Mouse (Mus musculus): ENCODE results near the gene Wdr27. TPM values are rescaled to one million over a fixed set of nuclear protein-coding genes. Genes with fewer than 3 reads are reported as not detected.

Wdr27 gene
- polyA plus RNA-seq, 1 experiment from 2014 or later, result 11.7 TPM

GRCm38 (mm10) chr17:14812033-14812432 is 130.9 kb downstream of the Wdr27 start:
- Histone ChIP-seq H3K27ac (ENCODE audit: low read depth, low read length) (no peak overlapping the region), H3K9me3 (ENCODE audit: control insufficient read depth, low read length) (no peaks in the 10 kb centered on the region), H3K9ac (ENCODE audit: low read depth, low read length) (no peak overlapping the region), H3K4me1 (ENCODE audit: control insufficient read depth, insufficient read depth, low read depth, low read length) (no peaks in the 10 kb centered on the region), H3K4me3 (ENCODE audit: low read length) (no peak overlapping the region), H3K36me3 (ENCODE audit: control insufficient read depth, insufficient read depth, low read length) (no peaks in the 10 kb centered on the region), H3K4me2 (ENCODE audit: low read length) (no peak overlapping the region), H3K27me3 (replicated peaks; ENCODE audit: control insufficient read depth, insufficient read depth, low read length) (no peaks in the 10 kb centered on the region)
- 81% methylated on average over 8 of the region's 8 CpGs for WGBS
- no peak for ATAC-seq

GRCm38 (mm10) chr17:14806808-14807207 is 136.2 kb downstream of the Wdr27 start:
- no peaks in the 10 kb centered on the region for H3K27me3 ChIP-seq (replicated peaks; ENCODE audit: control insufficient read depth, insufficient read depth, low read length)
- H3K9ac ChIP-seq (ENCODE audit: low read depth, low read length), result no peak overlapping the region
- no peaks in the 10 kb centered on the region for H3K36me3 ChIP-seq (ENCODE audit: control insufficient read depth, insufficient read depth, low read length)
- H3K27ac ChIP-seq (ENCODE audit: low read depth, low read length), result no peak overlapping the region
- 92% methylated on average over 7 of the region's 7 CpGs for WGBS
- H3K9me3 ChIP-seq (ENCODE audit: control insufficient read depth, low read length), result no peaks in the 10 kb centered on the region
- no peak for ATAC-seq
- no peaks in the 10 kb centered on the region for H3K4me1 ChIP-seq (ENCODE audit: control insufficient read depth, insufficient read depth, low read depth, low read length)
- no peak overlapping the region for H3K4me2 ChIP-seq (ENCODE audit: low read length)
- H3K4me3 ChIP-seq (ENCODE audit: low read length), result no peak overlapping the region

GRCm38 (mm10) chr17:14799243-14799642 is 143.7 kb downstream of the Wdr27 start:
- no peaks in the 10 kb centered on the region for H3K4me1 ChIP-seq (ENCODE audit: control insufficient read depth, insufficient read depth, low read depth, low read length)
- no peak overlapping the region for H3K27ac ChIP-seq (ENCODE audit: low read depth, low read length)
- H3K4me3 ChIP-seq (ENCODE audit: low read length), result no peak overlapping the region
- no peak overlapping the region for H3K9ac ChIP-seq (ENCODE audit: low read depth, low read length)
- H3K36me3 ChIP-seq (ENCODE audit: control insufficient read depth, insufficient read depth, low read length), result no peaks in the 10 kb centered on the region
- 86% methylated on average over 4 of the region's 4 CpGs for WGBS
- ATAC-seq, result no peak
- H3K9me3 ChIP-seq (ENCODE audit: control insufficient read depth, low read length), result peaks cover 2% of the 10 kb centered on the region; the same call in 1 of the 2 replicates
- no peak overlapping the region for H3K4me2 ChIP-seq (ENCODE audit: low read length)
- H3K27me3 ChIP-seq (replicated peaks; ENCODE audit: control insufficient read depth, insufficient read depth, low read length), result no peaks in the 10 kb centered on the region

GRCm38 (mm10) chr17:14795074-14795473 is 147.9 kb downstream of the Wdr27 start:
- Histone ChIP-seq H3K4me1 (ENCODE audit: control insufficient read depth, insufficient read depth, low read depth, low read length) (no peaks in the 10 kb centered on the region), H3K9ac (ENCODE audit: low read depth, low read length) (no peak overlapping the region), H3K36me3 (ENCODE audit: control insufficient read depth, insufficient read depth, low read length) (no peaks in the 10 kb centered on the region), H3K9me3 (ENCODE audit: control insufficient read depth, low read length) (peaks cover 2% of the 10 kb centered on the region; the same call in 1 of the 2 replicates), H3K4me2 (ENCODE audit: low read length) (no peak overlapping the region), H3K27me3 (replicated peaks; ENCODE audit: control insufficient read depth, insufficient read depth, low read length) (no peaks in the 10 kb centered on the region), H3K4me3 (ENCODE audit: low read length) (no peak overlapping the region), H3K27ac (ENCODE audit: low read depth, low read length) (no peak overlapping the region)
- 94% methylated on average over 4 of the region's 4 CpGs for WGBS
- no peak for ATAC-seq

GRCm38 (mm10) chr17:14779356-14779755 is 163.6 kb downstream of the Wdr27 start:
- WGBS, result 92% methylated on average over 5 of the region's 5 CpGs
- Histone ChIP-seq H3K36me3 (ENCODE audit: control insufficient read depth, insufficient read depth, low read length) (no peaks in the 10 kb centered on the region), H3K9ac (ENCODE audit: low read depth, low read length) (no peak overlapping the region), H3K27ac (ENCODE audit: low read depth, low read length) (no peak overlapping the region), H3K9me3 (ENCODE audit: control insufficient read depth, low read length) (no peaks in the 10 kb centered on the region), H3K4me3 (ENCODE audit: low read length) (no peak overlapping the region), H3K4me1 (ENCODE audit: control insufficient read depth, insufficient read depth, low read depth, low read length) (no peaks in the 10 kb centered on the region), H3K27me3 (replicated peaks; ENCODE audit: control insufficient read depth, insufficient read depth, low read length) (no peaks in the 10 kb centered on the region), H3K4me2 (ENCODE audit: low read length) (no peak overlapping the region)
- no peak for ATAC-seq

- no peaks in the 10 kb centered on the region for H3K36me3 ChIP-seq (ENCODE audit: control insufficient read depth, insufficient read depth, low read length)
- no peaks in the 10 kb centered on the region for H3K9me3 ChIP-seq (ENCODE audit: control insufficient read depth, low read length)
- H3K9ac ChIP-seq (ENCODE audit: low read depth, low read length), result no peak overlapping the region
- H3K27ac ChIP-seq (ENCODE audit: low read depth, low read length), result no peak overlapping the region
- no peak for ATAC-seq
- H3K4me1 ChIP-seq (ENCODE audit: control insufficient read depth, insufficient read depth, low read depth, low read length), result no peaks in the 10 kb centered on the region
- 76% methylated on average over 4 of the region's 4 CpGs for WGBS
- H3K4me3 ChIP-seq (ENCODE audit: low read length), result no peak overlapping the region
- H3K27me3 ChIP-seq (replicated peaks; ENCODE audit: control insufficient read depth, insufficient read depth, low read length), result no peaks in the 10 kb centered on the region
- no peak overlapping the region for H3K4me2 ChIP-seq (ENCODE audit: low read length)
Observed at GRCm38 (mm10) chr17:14771339-14771738, 171.6 kb downstream of the Wdr27 start.

GRCm38 (mm10) chr17:14770377-14770776 is 172.6 kb downstream of the Wdr27 start:
- no peaks in the 10 kb centered on the region for H3K4me1 ChIP-seq (ENCODE audit: control insufficient read depth, insufficient read depth, low read depth, low read length)
- no peak overlapping the region for H3K9ac ChIP-seq (ENCODE audit: low read depth, low read length)
- 76% methylated on average over 5 of the region's 5 CpGs for WGBS
- no peaks in the 10 kb centered on the region for H3K36me3 ChIP-seq (ENCODE audit: control insufficient read depth, insufficient read depth, low read length)
- H3K4me2 ChIP-seq (ENCODE audit: low read length), result no peak overlapping the region
- no peak overlapping the region for H3K27ac ChIP-seq (ENCODE audit: low read depth, low read length)
- ATAC-seq, result no peak
- H3K4me3 ChIP-seq (ENCODE audit: low read length), result no peak overlapping the region
- no peaks in the 10 kb centered on the region for H3K9me3 ChIP-seq (ENCODE audit: control insufficient read depth, low read length)
- no peaks in the 10 kb centered on the region for H3K27me3 ChIP-seq (replicated peaks; ENCODE audit: control insufficient read depth, insufficient read depth, low read length)

Other genes starting within 250 kb of the Wdr27 start
- gene Thbs2, start 248.9 kb downstream of the Wdr27 start, polyA plus RNA-seq (2015; fragmentation: Nextera tagmentation; extraction: Ambion mirVana), result 3.7 and 7.4 TPM in 2 replicates
- 28.0 and 28.9 TPM in 2 replicates for gene 1600012H06Rik, start within 50 bp of the Wdr27 start, polyA plus RNA-seq (2015; fragmentation: Nextera tagmentation; extraction: Ambion mirVana)
- 14.6 and 16.7 TPM in 2 replicates for gene Phf10, start 18.1 kb upstream of the Wdr27 start, polyA plus RNA-seq (2015; fragmentation: Nextera tagmentation; extraction: Ambion mirVana)
- 6.2 and 6.5 TPM in 2 replicates for gene 9030025P20Rik, start 35.3 kb upstream of the Wdr27 start, polyA plus RNA-seq (2015; fragmentation: Nextera tagmentation; extraction: Ambion mirVana)
- 0.71 TPM in 1 of 2 replicates, not detected in the other for gene Gm3417, start 35.6 kb upstream of the Wdr27 start, polyA plus RNA-seq (2015; fragmentation: Nextera tagmentation; extraction: Ambion mirVana)
- 5.0 and 6.7 TPM in 2 replicates for gene Gm3435, start 67.0 kb upstream of the Wdr27 start, polyA plus RNA-seq (2015; fragmentation: Nextera tagmentation; extraction: Ambion mirVana)
- gene Ermard, start 98.0 kb upstream of the Wdr27 start, polyA plus RNA-seq (2015; fragmentation: Nextera tagmentation; extraction: Ambion mirVana), result 76.3 and 76.8 TPM in 2 replicates
- 0.80 and 0.96 TPM in 2 replicates for gene Tcte3, start 98.3 kb upstream of the Wdr27 start, polyA plus RNA-seq (2015; fragmentation: Nextera tagmentation; extraction: Ambion mirVana)
- 3.1 and 3.7 TPM in 2 replicates for gene Gm3448, start 98.4 kb upstream of the Wdr27 start, polyA plus RNA-seq (2015; fragmentation: Nextera tagmentation; extraction: Ambion mirVana)

Measured in hindbrain, embryonic 16.5 days (tissue).